Mouse (Mus musculus) testis, adult 2 months (tissue): Measurements from ENCODE around the gene Rgs9.

Experiments used
- CTCF ChIP-seq: fragments of 200-500 bp; IDR thresholded peaks from 2 replicates; pipeline ENCODE4 v1.5.1; 2012; ENCODE audit warnings: low read depth, mild to moderate bottlenecking, inconsistent platforms, low read length, moderate library complexity; ENCODE audit not compliant: control insufficient read depth, insufficient read depth, insufficient replicate concordance
- POLR2A ChIP-seq: fragments of 200-500 bp; IDR thresholded peaks from 2 replicates; pipeline ENCODE4 v1.6.1; 2012; ENCODE audit warnings: low read depth, mild to moderate bottlenecking, inconsistent platforms, low read length, moderate library complexity; ENCODE audit not compliant: control insufficient read depth

DNA sequence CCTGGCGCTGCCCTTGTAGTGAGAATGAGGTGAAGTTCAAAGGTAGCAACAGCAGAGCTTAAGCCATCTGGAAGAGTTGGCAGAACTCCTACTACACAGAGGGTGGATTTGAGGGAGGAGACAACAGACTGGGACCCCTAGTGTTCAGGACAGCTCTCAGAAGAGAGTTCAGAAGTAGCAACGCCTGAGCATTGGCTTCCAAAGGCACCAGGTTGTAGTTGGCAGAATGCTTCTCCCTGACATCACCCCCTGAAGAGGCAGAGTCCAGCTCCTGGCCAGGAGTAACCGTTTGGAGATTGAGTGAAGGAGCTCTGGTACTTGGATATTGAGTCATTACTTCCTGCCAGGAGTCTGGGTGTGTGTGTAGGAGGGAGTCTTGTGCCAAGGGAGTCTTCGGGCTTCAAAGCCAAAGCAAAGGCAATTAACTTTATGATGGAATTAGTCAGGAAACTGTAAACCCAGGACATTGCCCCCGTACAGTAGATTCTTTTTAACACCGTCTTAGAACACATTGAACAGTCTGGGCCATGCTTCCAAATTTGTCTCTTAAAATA is 110.2 kb downstream of the Rgs9 start:
- TF ChIP-seq CTCF (no peak), POLR2A (no peak)
